Mouse (Mus musculus) limb, embryonic 14.5 days (tissue): ENCODE measurements around the gene Ppt2. TPM values are rescaled to one million over a fixed set of nuclear protein-coding genes. Genes with fewer than 3 reads are reported as not detected.

Source experiments
- ATAC-seq: fragments of 200-750 bp; cut with Nextera tagmentation; 2 replicates; pipeline ENCODE4 v1.8.0; 2017; ENCODE audit warnings: low read depth, moderate number of reproducible peaks, moderate TSS enrichment; ENCODE audit not compliant: low FRiP score
- DNase-seq: peaks from one replicate; pipeline ENCODE4 v3.0.0-alpha.2; 2015; ENCODE audit warnings: low spot score
- H3K27ac ChIP-seq: fragments of 300-500 bp; sonication (generic); replicated peaks from 2 replicates; pipeline ENCODE4 v1.5.1; 2014; ENCODE audit warnings: low read depth, mild to moderate bottlenecking, low read length, moderate library complexity, mixed read lengths
- H3K27me3 ChIP-seq: fragments of 300-500 bp; sonication (generic); 2 replicates; pipeline ENCODE4 v1.6.1; 2014; ENCODE audit warnings: low read length, mixed read lengths; ENCODE audit not compliant: control insufficient read depth, insufficient read depth
- H3K36me3 ChIP-seq: fragments of 300-500 bp; sonication (generic); 2 replicates; pipeline ENCODE4 v1.6.1; 2014; ENCODE audit warnings: mild to moderate bottlenecking, low read length, moderate library complexity, mixed read lengths; ENCODE audit not compliant: control insufficient read depth, insufficient read depth
- H3K4me1 ChIP-seq: fragments of 300-500 bp; sonication (generic); 2 replicates; pipeline ENCODE4 v1.6.1; 2014; ENCODE audit warnings: antibody characterized with exemption, low read length, mixed read lengths; ENCODE audit not compliant: control insufficient read depth, insufficient read depth
- H3K4me2 ChIP-seq: fragments of 300-500 bp; sonication (generic); replicated peaks from 2 replicates; pipeline ENCODE4 v1.6.1; 2014; ENCODE audit warnings: low read depth, mild to moderate bottlenecking, low read length, moderate library complexity; ENCODE audit not compliant: severe bottlenecking
- H3K4me3 ChIP-seq: fragments of 300-500 bp; sonication (generic); replicated peaks from 2 replicates; pipeline ENCODE4 v1.5.1; 2014; ENCODE audit warnings: low read length
- H3K9ac ChIP-seq: fragments of 300-500 bp; sonication (generic); 2 replicates; pipeline ENCODE4 v1.6.1; 2014; ENCODE audit warnings: mild to moderate bottlenecking, low read depth, low read length, moderate library complexity; ENCODE audit not compliant: severe bottlenecking
- H3K9me3 ChIP-seq: fragments of 300-500 bp; sonication (generic); 2 replicates; pipeline ENCODE4 v1.6.1; 2016; ENCODE audit warnings: low read length; ENCODE audit not compliant: control insufficient read depth
- POLR2A ChIP-seq: fragments of 200-500 bp; IDR thresholded peaks from 2 replicates; pipeline ENCODE4 v1.8.0; 2012; ENCODE audit warnings: inconsistent platforms, mild to moderate bottlenecking, moderate library complexity, borderline replicate concordance; ENCODE audit not compliant: insufficient read depth, insufficient read length; ENCODE audit errors: extremely low read depth
- WGBS: fragments of 180-500 bp; shearing (Covaris S2); extraction: QIAGEN DNeasy Blood & Tissue Kit; methylation state at CpG from one replicate; pipeline ENCODE4 v1.1.7; 2014; 5-methylcytosine and 5-hydroxymethylcytosine counted together
- polyA plus RNA-seq, 2 experiments: library from polyadenylated mRNA; depleted of rRNA in 1 of 2; stranded (reverse) in 1 of 2; unstranded in 1 of 2; fragments of >200 nt; fragmentation: Nextera tagmentation in 1 of 2; extraction: Ambion mirVana in 1 of 2; gene quantifications; 2 replicates each; pipeline versions ENCODE4 v1.2.1 to v1.2.3; 2012 to 2014

The Ppt2 gene
- polyA plus RNA-seq, 2 experiments, result 29.9 to 39.6 TPM

- Histone ChIP-seq H3K4me2 (no peak overlapping the region), H3K27ac (no peak overlapping the region), H3K4me3 (no peak overlapping the region), H3K36me3 (no peaks in the 10 kb centered on the region), H3K9ac (no peak overlapping the region), H3K4me1 (no peaks in the 10 kb centered on the region), H3K9me3 (no peaks in the 10 kb centered on the region), H3K27me3 (peaks cover 61% of the 10 kb centered on the region)
- no peak for TF ChIP-seq POLR2A
- DNase-seq (no peak), ATAC-seq (no peak)
- 86% methylated on average over 7 of the region's 7 CpGs for WGBS
Measured at GRCm38 (mm10) chr17:34673139-34673538, 44.8 kb upstream of the Ppt2 start.

GRCm38 (mm10) chr17:34672246-34672792 is 44.0 kb upstream of the Ppt2 start:
- Histone ChIP-seq H3K36me3 (no peaks in the 10 kb centered on the region), H3K9me3 (no peaks in the 10 kb centered on the region), H3K4me2 (peak overlapping the region; percentile 53), H3K27me3 (peaks cover 61% of the 10 kb centered on the region), H3K4me1 (no peaks in the 10 kb centered on the region), H3K4me3 (peak overlapping the region; percentile 30), H3K9ac (peak overlapping the region; percentile 43; the same call in 1 of the 2 replicates), H3K27ac (no peak overlapping the region)
- no peak for DNase-seq
- ATAC-seq, result no peak
- no peak for TF ChIP-seq POLR2A
- 37% methylated on average over 49 of the region's 49 CpGs for WGBS

GRCm38 (mm10) chr17:34671151-34672066 is 43.1 kb upstream of the Ppt2 start:
- Histone ChIP-seq H3K27me3 (peaks cover 61% of the 10 kb centered on the region), H3K4me3 (peak overlapping the region; percentile 30), H3K9me3 (no peaks in the 10 kb centered on the region), H3K4me1 (no peaks in the 10 kb centered on the region), H3K4me2 (peak overlapping the region; percentile 53), H3K27ac (no peak overlapping the region), H3K36me3 (no peaks in the 10 kb centered on the region), H3K9ac (peak overlapping the region; percentile 43)
- 12% methylated on average over 77 of the region's 93 CpGs for WGBS
- ATAC-seq (no peak), DNase-seq (no peak)
- TF ChIP-seq POLR2A, result no peak

GRCm38 (mm10) chr17:34670235-34670634 is 41.9 kb upstream of the Ppt2 start, which contains the start of gene Tnxb:
TSS of gene Tnxb (plus strand) at chr17:34670535.
- peaks cover 61% of the 10 kb centered on the region for H3K27me3 ChIP-seq
- H3K36me3 ChIP-seq, result no peaks in the 10 kb centered on the region
- H3K4me2 ChIP-seq, result peak within 1 kb of the TSS; percentile 53
- DNase-seq (no peak), ATAC-seq (no peak)
- no peak within 1 kb of the TSS for H3K27ac ChIP-seq
- H3K9ac ChIP-seq, result peak within 1 kb of the TSS; percentile 43; the same call in 1 of the 2 replicates
- peak within 1 kb of the TSS; percentile 30 for H3K4me3 ChIP-seq
- H3K9me3 ChIP-seq, result no peaks in the 10 kb centered on the region
- H3K4me1 ChIP-seq, result no peaks in the 10 kb centered on the region
- WGBS, result 68% methylated on average over 7 of the region's 7 CpGs
- no peak for TF ChIP-seq POLR2A

DNA sequence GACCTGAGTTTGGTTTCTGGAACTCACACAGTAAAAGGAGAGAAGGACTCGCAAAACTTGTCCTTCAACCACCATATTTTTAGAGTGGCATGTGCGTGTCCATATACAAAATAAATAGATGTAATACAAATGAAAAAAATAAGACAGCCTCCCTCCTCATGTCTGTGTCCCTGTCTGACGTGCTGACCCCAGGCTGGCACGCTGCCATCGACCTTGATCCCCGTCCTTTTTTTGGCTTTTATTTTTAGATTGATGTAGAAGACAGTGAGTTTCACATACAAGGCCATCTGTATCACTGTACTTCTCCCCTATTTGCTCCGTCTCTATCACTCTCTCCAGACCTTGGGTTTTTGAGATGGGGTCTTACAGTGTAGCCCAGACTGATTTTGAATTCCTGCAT is 36.2 kb upstream of the Ppt2 start:
- Histone ChIP-seq H3K27ac (no peak overlapping the region), H3K4me2 (no peak overlapping the region), H3K9ac (no peak overlapping the region), H3K27me3 (peaks cover 26% of the 10 kb centered on the region), H3K4me3 (no peak overlapping the region), H3K36me3 (no peaks in the 10 kb centered on the region), H3K4me1 (peaks cover 7% of the 10 kb centered on the region), H3K9me3 (no peaks in the 10 kb centered on the region)
- DNase-seq (no peak), ATAC-seq (no peak)
- 79% methylated on average over 7 of the region's 7 CpGs for WGBS
- TF ChIP-seq POLR2A, result no peak
